Mouse (Mus musculus): ENCODE data around the gene Nanos3. TPM values are rescaled to one million over a fixed set of nuclear protein-coding genes. Genes with fewer than 3 reads are reported as not detected.

Nanos3 gene
- total RNA-seq, 2 experiments from 2014 or later: 2.0 to 3.0 TPM

DNA sequence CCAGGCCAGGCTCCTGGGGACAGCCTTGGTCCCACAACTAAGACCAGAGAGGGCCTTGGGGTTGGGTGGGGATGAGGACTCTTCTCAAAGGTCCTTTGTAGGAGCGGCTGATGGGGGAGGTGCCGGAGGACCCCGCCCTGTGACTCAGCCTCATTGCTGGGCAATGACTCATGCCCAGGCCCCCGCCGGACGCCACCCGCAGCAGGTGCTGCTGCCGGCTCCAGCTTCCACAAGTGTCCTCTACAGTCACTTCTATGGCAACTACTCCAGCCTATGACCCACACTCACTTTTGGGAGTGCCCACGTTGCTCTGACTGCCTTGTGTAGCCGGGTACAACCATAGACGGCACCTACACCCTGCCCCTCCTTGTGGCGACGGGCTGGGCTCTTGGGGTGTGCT, 7.0 kb upstream of the Nanos3 start:
- DNase-seq (ENCODE audit: extremely low spot score in 1 of 2, low spot score in 2 of 2): no peak
- peak overlapping the region; percentile 28 for H3K4me3 ChIP-seq
- intact Hi-C loops (cut with DNase I): no loop called here
- no peak for TF ChIP-seq CTCF (IDR thresholded peaks at IDR 0.05)
- H3K27ac ChIP-seq: peak overlapping the region; percentile 85

DNA sequence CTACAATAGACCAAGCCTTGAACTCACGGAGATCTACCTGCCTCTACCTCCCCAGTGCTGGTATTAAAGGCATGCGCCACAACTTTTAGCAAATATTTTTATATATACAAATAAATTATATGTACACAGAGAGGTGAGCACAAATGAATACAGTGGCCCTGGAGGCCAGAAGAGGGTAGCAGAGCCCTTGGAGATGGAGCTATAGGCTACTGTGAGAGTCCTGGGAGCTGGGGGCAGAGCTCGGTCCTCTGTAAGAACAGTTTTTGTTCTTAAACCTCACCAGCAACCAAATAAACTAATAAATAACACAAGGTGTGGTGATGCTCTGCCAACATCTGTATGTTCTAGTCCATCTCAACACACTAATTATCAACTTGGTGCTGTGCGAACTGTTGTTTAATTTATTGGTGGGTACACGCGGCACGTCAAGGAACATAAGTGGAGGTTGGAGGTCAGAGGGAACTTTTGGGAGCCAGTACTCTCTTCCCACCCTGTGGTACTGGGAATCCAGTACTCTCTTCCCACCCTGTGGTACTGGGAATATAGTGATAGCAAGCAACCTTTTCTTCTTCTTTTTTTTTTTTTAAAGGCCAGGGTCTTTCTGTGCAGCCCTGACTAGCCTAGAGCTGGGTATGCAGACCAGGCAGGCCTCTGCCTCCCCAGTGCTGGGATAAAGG, 5.3 kb upstream of the Nanos3 start:
- Histone ChIP-seq H3K27ac (no peak overlapping the region), H3K4me3 (no peak overlapping the region)
- no peak for DNase-seq (ENCODE audit: extremely low spot score in 1 of 2, low spot score in 2 of 2)
- intact Hi-C loops (cut with DNase I): no loop called here
- peak; percentile 42 for TF ChIP-seq CTCF (IDR thresholded peaks at IDR 0.05)

DNA sequence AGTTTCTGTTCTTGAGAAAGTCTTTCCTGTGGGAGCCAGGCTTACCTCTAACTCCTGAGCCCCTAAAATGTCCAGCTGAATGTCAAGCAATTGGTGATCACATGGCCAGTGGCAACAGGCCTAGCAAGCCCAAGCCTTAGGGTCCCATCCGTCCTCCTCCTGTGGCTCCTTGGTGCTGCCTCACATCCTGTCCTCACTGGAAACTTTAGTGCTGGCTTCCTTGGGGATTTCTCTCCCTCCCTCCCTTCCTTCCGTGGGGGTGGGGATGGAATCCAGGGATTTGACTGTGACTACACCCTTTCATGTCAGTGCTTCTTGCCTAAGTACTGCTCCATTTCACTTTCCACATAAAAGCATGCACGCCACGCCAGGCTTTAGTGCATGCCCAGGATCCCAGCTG, 4.6 kb upstream of the Nanos3 start:
- DNase-seq (ENCODE audit: extremely low spot score in 1 of 2, low spot score in 2 of 2): no peak
- no peak overlapping the region for H3K27ac ChIP-seq
- TF ChIP-seq CTCF (IDR thresholded peaks at IDR 0.05): no peak
- intact Hi-C loops (cut with DNase I): loop anchor here (5.0 kb wide), 1 partner anchor 83 kb away; the partner anchor contains the start of gene Ccdc130
- H3K4me3 ChIP-seq: no peak overlapping the region

DNA sequence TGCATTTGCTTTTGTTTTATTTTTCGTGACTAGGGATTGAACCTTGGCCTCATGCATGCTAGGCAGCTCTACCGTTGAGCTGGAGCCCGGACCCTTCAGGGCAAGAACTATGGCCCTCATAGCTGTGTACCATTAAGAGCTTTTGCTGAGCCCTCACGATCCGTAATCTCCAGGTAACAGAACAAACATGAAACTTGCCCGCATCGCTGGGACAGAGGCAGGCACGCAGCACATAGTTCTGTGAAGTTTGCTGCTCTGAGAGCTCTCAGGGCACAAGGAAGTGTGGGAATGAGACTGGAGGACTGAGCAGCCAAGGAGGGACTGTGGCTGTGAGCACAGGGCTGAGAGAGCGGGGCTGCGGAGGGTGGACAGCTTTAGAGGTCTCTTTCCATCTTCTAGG, 3.7 kb upstream of the Nanos3 start:
- Histone ChIP-seq H3K4me3 (no peak overlapping the region), H3K27ac (no peak overlapping the region)
- DNase-seq (ENCODE audit: extremely low spot score in 1 of 2, low spot score in 2 of 2): no peak
- intact Hi-C loops (cut with DNase I): loop anchor here (5.0 kb wide), 1 partner anchor 84 kb away; the partner anchor contains the start of gene Ccdc130
- no peak for TF ChIP-seq CTCF (IDR thresholded peaks at IDR 0.05)

DNA sequence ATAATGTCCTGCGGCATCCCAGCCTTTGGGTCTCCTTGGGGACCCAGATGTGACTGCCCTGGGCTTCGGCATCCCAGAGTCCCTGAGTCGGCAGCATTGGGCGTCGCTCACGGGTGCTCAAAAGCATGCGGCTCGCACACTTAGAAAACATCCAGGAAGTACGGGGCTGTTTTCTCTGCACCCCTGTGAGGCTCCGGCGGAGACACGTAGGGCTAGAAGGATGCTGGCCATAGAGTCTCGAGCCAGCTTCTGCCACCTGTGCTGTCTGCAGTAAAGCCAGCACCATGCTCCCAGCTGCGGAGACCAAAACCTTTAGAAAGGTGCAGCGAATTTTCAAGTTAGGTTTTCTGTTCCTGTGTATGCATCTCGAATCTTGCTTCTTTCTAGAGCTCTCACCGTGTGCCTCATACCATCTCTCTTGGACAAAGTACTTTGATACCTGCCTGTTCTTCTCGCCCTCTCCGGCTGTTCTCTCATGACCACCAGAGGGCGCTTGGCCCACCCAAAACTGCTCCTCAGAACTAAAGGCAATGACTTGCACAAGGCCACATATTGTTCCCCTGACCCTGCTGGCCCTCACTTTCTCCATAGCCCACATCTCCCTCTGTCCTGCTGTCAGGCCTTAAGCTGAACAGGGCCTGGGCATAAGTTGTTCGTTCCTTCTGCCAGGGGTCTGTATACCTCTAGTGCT, 2.2 kb upstream of the Nanos3 start:
- intact Hi-C loops (cut with DNase I): loop anchor here (2.0 to 5.0 kb wide), 2 partner anchors 85 to 170 kb away; partner anchors contain the start of gene Ccdc130
- TF ChIP-seq CTCF (IDR thresholded peaks at IDR 0.05): peak; percentile 78
- Histone ChIP-seq H3K4me3 (peak overlapping the region; percentile 31), H3K27ac (peak overlapping the region; percentile 74)
- DNase-seq (ENCODE audit: extremely low spot score in 1 of 2, low spot score in 2 of 2): no peak

DNA sequence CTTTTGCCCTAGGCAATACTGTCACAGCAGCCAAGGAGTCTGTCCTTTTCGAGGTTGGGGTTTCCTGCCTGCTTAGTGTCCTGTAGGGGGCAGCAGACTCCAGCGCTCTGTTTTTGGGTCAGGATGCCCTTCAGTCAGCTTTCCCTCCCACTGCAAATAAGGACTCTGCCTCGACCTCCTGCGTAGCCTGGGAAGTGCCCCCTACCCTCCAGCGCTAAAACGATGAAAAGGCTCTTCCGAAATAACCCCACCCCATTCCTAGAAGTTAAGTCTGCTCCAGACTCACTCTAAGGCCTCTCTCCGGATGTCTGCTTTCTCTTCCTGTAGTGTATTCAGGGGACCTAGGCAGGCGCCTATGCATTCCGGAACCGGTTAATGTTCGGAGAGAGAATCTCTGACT, 1.5 kb upstream of the Nanos3 start:
- Histone ChIP-seq H3K4me3 (peak overlapping the region; percentile 31), H3K27ac (peak overlapping the region; percentile 74)
- peak; percentile 36 to 72 for DNase-seq (ENCODE audit: extremely low spot score in 1 of 2, low spot score in 2 of 2)
- peak; percentile 96 for TF ChIP-seq CTCF (IDR thresholded peaks at IDR 0.05)
- intact Hi-C loops (cut with DNase I): loop anchor here (1.0 to 5.0 kb wide), 3 partner anchors 24 to 170 kb away; partner anchors contain the start of gene Ccdc130

DNA sequence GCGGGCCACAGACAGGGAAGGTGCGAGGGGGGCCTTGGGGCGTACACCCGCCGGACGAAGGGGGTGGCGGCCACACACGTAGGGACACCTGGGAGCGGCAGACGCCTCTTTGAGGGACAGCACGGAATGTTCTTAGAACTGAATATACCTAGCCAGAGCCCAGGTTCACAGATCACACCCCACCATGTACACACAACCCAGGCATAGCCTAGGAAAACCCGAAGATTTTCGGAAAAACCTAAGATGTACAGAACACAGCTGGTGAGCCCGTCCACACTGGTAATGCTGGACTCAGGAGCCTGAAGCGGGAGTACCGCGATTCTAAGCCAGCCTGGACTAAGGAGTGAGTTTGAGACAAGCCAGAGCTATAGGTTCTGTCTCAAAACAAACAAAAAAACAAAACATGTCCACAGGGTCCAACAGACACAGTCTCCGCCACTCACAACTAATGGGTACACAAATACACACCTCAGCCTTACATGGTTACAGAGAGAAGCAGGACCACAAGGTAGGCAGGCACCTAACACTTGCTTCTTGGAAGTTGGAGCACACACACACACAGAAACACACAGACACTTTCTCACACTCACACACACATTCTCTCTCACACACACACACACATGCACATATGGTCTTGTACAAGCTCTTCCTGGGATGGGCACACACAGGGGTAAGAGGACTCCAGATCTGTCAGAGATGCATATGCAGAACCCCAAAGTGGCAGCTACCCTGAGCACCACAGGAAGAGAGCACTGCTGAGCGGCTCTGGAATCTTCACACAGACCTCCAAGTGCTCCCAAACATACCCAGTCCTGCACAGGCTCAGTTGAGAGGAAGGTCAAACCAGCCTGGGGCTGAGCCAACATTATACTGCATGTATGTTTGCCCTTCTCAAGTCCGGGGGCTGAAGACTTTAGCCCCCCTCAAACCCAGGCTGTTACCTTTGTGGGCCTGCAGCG, 653 bp downstream of the Nanos3 start:
- H3K4me3 ChIP-seq: peak overlapping the region; percentile 63
- no peak for TF ChIP-seq CTCF (IDR thresholded peaks at IDR 0.05)
- H3K27ac ChIP-seq: peak overlapping the region; percentile 57
- intact Hi-C loops (cut with DNase I): loop anchor here (5.0 kb wide), 1 partner anchor 88 kb away; the partner anchor contains the start of gene Ccdc130
- no peak for DNase-seq (ENCODE audit: extremely low spot score in 1 of 2, low spot score in 2 of 2)

DNA sequence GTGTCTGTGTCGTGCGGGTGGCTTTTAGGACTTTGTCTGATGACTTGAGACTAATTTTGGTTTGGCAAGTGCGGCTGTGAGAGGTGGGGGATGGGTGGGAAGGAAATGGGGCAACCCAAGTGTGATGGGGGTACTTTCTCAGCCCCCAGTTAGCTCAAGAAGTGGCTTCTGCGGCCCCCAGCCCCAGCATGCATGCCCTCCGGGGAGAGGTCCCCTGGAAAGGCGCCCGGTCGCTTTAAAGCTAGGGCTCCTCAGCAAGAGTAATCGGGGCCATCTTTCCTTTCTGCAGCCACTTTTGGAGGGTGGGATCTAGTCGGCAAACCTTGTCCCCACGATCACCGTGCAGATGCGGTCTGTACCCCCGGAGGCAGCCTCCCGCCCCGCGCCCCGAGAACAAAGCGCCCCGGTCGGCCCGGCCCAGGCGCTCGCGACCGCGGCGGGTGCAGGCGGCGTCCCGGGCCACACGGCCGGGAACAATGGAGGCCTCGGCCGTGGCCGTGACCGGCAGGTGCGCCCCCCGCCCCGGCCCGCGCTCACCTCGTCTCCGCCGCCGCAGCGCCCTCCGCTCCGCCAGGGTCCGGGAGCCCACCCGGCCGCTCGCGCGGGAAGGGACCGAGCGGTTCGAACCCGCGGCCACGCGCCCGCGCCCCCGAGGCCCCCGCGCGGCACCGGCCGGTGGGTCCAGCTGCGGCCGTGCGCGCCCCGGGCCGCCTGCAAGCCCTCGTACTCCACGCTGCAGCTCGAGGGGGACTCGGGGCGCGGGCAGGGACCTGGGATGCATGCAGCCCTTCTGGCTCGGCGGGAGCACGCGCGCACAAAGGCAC, 1.5 kb downstream of the Nanos3 start:
- H3K27ac ChIP-seq: peak overlapping the region; percentile 67
- DNase-seq (ENCODE audit: extremely low spot score in 1 of 2, low spot score in 2 of 2): no peak
- H3K4me3 ChIP-seq: peak overlapping the region; percentile 63
- no peak for TF ChIP-seq CTCF (IDR thresholded peaks at IDR 0.05)
- intact Hi-C loops (cut with DNase I): no loop called here

DNA sequence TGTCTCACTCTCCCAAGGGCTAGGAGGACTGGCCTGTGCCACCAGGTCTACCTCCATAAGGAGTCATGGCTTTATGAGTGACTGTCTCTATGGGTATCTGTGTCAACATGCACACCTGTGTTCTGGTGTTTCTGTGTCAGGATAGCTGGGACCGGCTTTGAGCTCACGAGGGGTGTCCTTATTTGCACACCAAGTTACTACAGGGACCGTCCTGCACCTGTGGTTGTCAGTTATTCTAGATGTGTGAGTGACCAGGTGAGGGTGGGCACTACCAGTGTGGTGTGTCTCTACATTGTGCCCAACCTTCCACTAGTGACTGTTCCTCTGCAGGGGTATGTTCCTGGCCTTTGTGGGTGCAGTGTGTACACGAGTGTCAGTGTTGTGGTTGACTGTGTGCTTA, 2.2 kb downstream of the Nanos3 start:
- intact Hi-C loops (cut with DNase I): no loop called here
- H3K4me3 ChIP-seq: peak overlapping the region; percentile 63
- no peak for TF ChIP-seq CTCF (IDR thresholded peaks at IDR 0.05)
- DNase-seq (ENCODE audit: extremely low spot score in 1 of 2, low spot score in 2 of 2): no peak
- H3K27ac ChIP-seq: no peak overlapping the region

DNA sequence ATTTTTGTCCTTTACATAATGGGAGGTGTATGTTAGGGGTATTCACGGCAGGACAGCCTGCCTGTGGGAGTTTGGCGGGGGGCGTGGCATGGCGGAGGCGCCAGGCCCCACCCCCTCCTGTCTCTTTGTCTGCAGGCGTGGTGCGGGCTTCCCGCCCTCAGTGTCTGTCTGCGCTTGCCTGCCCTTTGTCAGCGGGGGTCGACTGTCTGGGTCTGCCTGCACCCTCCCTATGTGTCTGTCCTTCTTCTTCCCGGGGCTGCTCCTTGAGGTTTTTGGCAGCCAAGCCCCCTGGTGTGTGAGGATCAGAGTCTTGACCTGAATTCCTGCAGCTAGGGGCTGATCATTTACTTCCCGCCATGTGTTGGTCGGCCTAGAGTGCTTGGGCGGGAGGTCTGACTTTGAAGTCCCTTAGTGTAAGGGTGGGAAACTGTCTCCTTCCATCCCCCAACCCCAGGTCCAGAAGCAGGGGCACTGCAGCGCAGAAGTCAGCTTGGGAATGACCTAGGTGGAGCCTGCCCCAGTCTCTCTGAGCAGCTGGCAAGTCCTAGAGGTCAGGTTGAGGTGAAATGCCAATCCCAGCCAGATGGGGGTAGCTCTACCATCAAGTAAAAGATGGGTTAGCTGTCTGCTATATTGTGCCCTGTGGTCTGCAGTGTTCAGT, 4.4 kb downstream of the Nanos3 start:
- H3K4me3 ChIP-seq: no peak overlapping the region
- TF ChIP-seq CTCF (IDR thresholded peaks at IDR 0.05): no peak
- intact Hi-C loops (cut with DNase I): no loop called here
- H3K27ac ChIP-seq: no peak overlapping the region
- DNase-seq (ENCODE audit: extremely low spot score in 1 of 2, low spot score in 2 of 2): no peak

Data from left cerebral cortex, adult 2 months (tissue).